Mouse (Mus musculus) Muller cell, postnatal 12 days (primary cell): Measurements from ENCODE around the gene Nav3.

Experiments
- DNase-seq: peaks from one replicate; pipeline ENCODE4 v3.0.0-alpha.2; 2015; ENCODE audit errors: inconsistent ontology term

Gene Nav3

GRCm38 (mm10) chr10:110192881-110193280, 263.1 kb downstream of the Nav3 start:
- no peak for DNase-seq

- DNase-seq = peak; percentile 93
These were observed 263.8 kb downstream of the Nav3 start for GRCm38 (mm10) chr10:110192026-110192805.

GRCm38 (mm10) chr10:110186242-110186641, 269.8 kb downstream of the Nav3 start:
- no peak for DNase-seq

- peak; percentile 35 for DNase-seq
These were observed 280.1 kb downstream of the Nav3 start for GRCm38 (mm10) chr10:110175874-110176273.

GRCm38 (mm10) chr10:110169416-110169815, 286.6 kb downstream of the Nav3 start:
- DNase-seq = no peak

GRCm38 (mm10) chr10:110168892-110169291, 287.1 kb downstream of the Nav3 start:
- DNase-seq = no peak

- no peak for DNase-seq
These were observed 293.4 kb downstream of the Nav3 start for GRCm38 (mm10) chr10:110162596-110162995.

GRCm38 (mm10) chr10:110160894-110161293, 295.1 kb downstream of the Nav3 start:
- no peak for DNase-seq

GRCm38 (mm10) chr10:110159548-110159947, 296.5 kb downstream of the Nav3 start:
- no peak for DNase-seq

- no peak for DNase-seq
These were observed 297.9 kb downstream of the Nav3 start for GRCm38 (mm10) chr10:110158122-110158521.

- DNase-seq = peak; percentile 39
These were observed 299.6 kb downstream of the Nav3 start for GRCm38 (mm10) chr10:110156412-110156811.

GRCm38 (mm10) chr10:110155494-110155893, 300.5 kb downstream of the Nav3 start:
- DNase-seq = no peak

GRCm38 (mm10) chr10:110154873-110155237, 301.1 kb downstream of the Nav3 start:
- no peak for DNase-seq

GRCm38 (mm10) chr10:110154001-110154872, 301.8 kb downstream of the Nav3 start:
- DNase-seq = no peak

- DNase-seq = no peak
These were observed 335.4 kb downstream of the Nav3 start for GRCm38 (mm10) chr10:110120572-110120971.

GRCm38 (mm10) chr10:110117341-110117740, 338.7 kb downstream of the Nav3 start:
- DNase-seq = no peak

- DNase-seq = no peak
These were observed 343.1 kb downstream of the Nav3 start for GRCm38 (mm10) chr10:110112669-110113458.

GRCm38 (mm10) chr10:110103255-110103654, 352.7 kb downstream of the Nav3 start:
- DNase-seq = no peak

GRCm38 (mm10) chr10:110102231-110102630, 353.8 kb downstream of the Nav3 start:
- DNase-seq = no peak

- DNase-seq = peak; percentile 24
These were observed 361.6 kb downstream of the Nav3 start for GRCm38 (mm10) chr10:110094433-110094832.

- DNase-seq = no peak
These were observed 367.5 kb downstream of the Nav3 start for GRCm38 (mm10) chr10:110088444-110089061.
